Mouse (Mus musculus): Measurements from ENCODE around the gene Olfr243.
"Not testable (repeated sequence)": the region's sequence is repeated elsewhere in the genome, so short reads cannot be mapped to it uniquely, and the experiment has no call there.

The Olfr243 gene

GRCm38 (mm10) chr7:103714371-103714770 is at the start of gene Olfr243:
Gene Olfr243, plus strand, starts transcription at chr7:103714671.
- no peak for DNase-seq (ENCODE audit: low spot score in 2 of 2)

GRCm38 (mm10) chr7:103671091-103671490 is 43.4 kb upstream of the Olfr243 start, which contains the start of gene Olfr624:
Gene Olfr624, minus strand, starts transcription at chr7:103671191.
- no peak for DNase-seq (ENCODE audit: low spot score in 2 of 2)

- no peak for DNase-seq (ENCODE audit: low spot score in 2 of 2)
Measured at GRCm38 (mm10) chr7:103682420-103682819, 32.1 kb upstream of the Olfr243 start, which contains the start of gene Olfr625-ps1. Gene Olfr625-ps1, plus strand, starts transcription at chr7:103682720.

GRCm38 (mm10) chr7:103699469-103699868 is 15.0 kb upstream of the Olfr243 start:
- DNase-seq (ENCODE audit: low spot score in 2 of 2), result no peak

GRCm38 (mm10) chr7:103712024-103712423 is 2.4 kb upstream of the Olfr243 start:
- DNase-seq (ENCODE audit: low spot score in 2 of 2), result peak in 1 of 2 experiments; percentile 2

GRCm38 (mm10) chr7:103716398-103716797 is 1.9 kb downstream of the Olfr243 start:
- DNase-seq (ENCODE audit: low spot score in 2 of 2), result not testable (repeated sequence)

GRCm38 (mm10) chr7:103730074-103730473 is 15.6 kb downstream of the Olfr243 start, which contains the start of gene Olfr628:
Gene Olfr628, plus strand, starts transcription at chr7:103730374.
- DNase-seq (ENCODE audit: low spot score in 2 of 2), result no peak

GRCm38 (mm10) chr7:103744843-103745242 is 30.4 kb downstream of the Olfr243 start, which contains the start of gene Olfr629:
Gene Olfr629, minus strand, starts transcription at chr7:103744943.
- DNase-seq (ENCODE audit: low spot score in 2 of 2), result no peak

GRCm38 (mm10) chr7:103757233-103757632 is 42.8 kb downstream of the Olfr243 start, which contains the start of gene Olfr630:
Gene Olfr630, minus strand, starts transcription at chr7:103757333.
- DNase-seq (ENCODE audit: low spot score in 2 of 2), result no peak

- DNase-seq (ENCODE audit: low spot score in 2 of 2), result not testable (repeated sequence)
Measured at GRCm38 (mm10) chr7:103762212-103762611, 47.7 kb downstream of the Olfr243 start.

- DNase-seq (ENCODE audit: low spot score in 2 of 2), result not testable (repeated sequence)
Measured at GRCm38 (mm10) chr7:103767687-103768086, 53.2 kb downstream of the Olfr243 start.

Measured in urinary bladder, adult 18-20 months (tissue).